Mouse (Mus musculus): ENCODE data around the gene Cela1.

GRCm38 (mm10) chr15:100681770-100682169 lies 6.0 kb downstream of the Cela1 start:
- TF ChIP-seq GATA1 (IDR thresholded peaks at IDR 0.05; ENCODE audit: low read length) (no peak), TAL1 (IDR thresholded peaks at IDR 0.05; ENCODE audit: low read length) (no peak)
